Mouse (Mus musculus) forebrain, embryonic 10.5 days (tissue): ENCODE results near the gene Fntb. TPM values are rescaled to one million over a fixed set of nuclear protein-coding genes. Genes with fewer than 3 reads are reported as not detected.
A peak's percentile ranks its signal among the peaks of the same experiment; 100 is the strongest.

Source experiments
- DNase-seq: peaks from one replicate; pipeline ENCODE4 v3.0.0-alpha.2; 2017; ENCODE audit warnings: low spot score; ENCODE audit errors: extremely low spot score
- H3K27ac ChIP-seq: fragments of 300-500 bp; sonication (generic); 2 replicates; pipeline ENCODE4 v1.5.1; 2016; ENCODE audit warnings: mild to moderate bottlenecking
- H3K27me3 ChIP-seq: fragments of 300-500 bp; sonication (generic); 2 replicates; pipeline ENCODE4 v1.6.1; 2016; ENCODE audit warnings: mild to moderate bottlenecking; ENCODE audit not compliant: poor library complexity, severe bottlenecking
- H3K36me3 ChIP-seq: fragments of 300-500 bp; sonication (generic); replicated peaks from 2 replicates; pipeline ENCODE4 v1.6.1; 2016; ENCODE audit warnings: mild to moderate bottlenecking, moderate library complexity
- H3K4me1 ChIP-seq: fragments of 300-500 bp; sonication (generic); 2 replicates; pipeline ENCODE4 v1.6.1; 2016
- H3K4me3 ChIP-seq: fragments of 300-500 bp; sonication (generic); 2 replicates; pipeline ENCODE4 v1.5.1; 2016; ENCODE audit warnings: mild to moderate bottlenecking, moderate library complexity
- H3K9me3 ChIP-seq: fragments of 300-500 bp; sonication (generic); 2 replicates; pipeline ENCODE4 v1.6.1; 2016; ENCODE audit warnings: mild to moderate bottlenecking, moderate library complexity
- WGBS: fragments of 180-500 bp; shearing (Covaris S2); methylation state at CpG from one replicate; pipeline ENCODE4 v1.1.7; 2016; 5-methylcytosine and 5-hydroxymethylcytosine counted together
- polyA plus RNA-seq: library from polyadenylated mRNA; unstranded; fragments of >200 nt; fragmentation: Nextera tagmentation; extraction: Ambion mirVana; gene quantifications from 2 replicates; pipeline ENCODE4 v1.2.1, GENCODE M21; 2016

Fntb gene
- polyA plus RNA-seq, 1 experiment from 2014 or later: 44.7 TPM

- no peaks in the 10 kb centered on the region for H3K4me1 ChIP-seq
- DNase-seq: no peak
- no peak overlapping the region for H3K4me3 ChIP-seq
- no peak overlapping the region for H3K27ac ChIP-seq
- peaks cover 52% of the 10 kb centered on the region for H3K36me3 ChIP-seq
- no peaks in the 10 kb centered on the region for H3K9me3 ChIP-seq
- 97% methylated on average over 12 of the region's 12 CpGs for WGBS
- H3K27me3 ChIP-seq: no peaks in the 10 kb centered on the region
These were observed 122.6 kb downstream of the Fntb start for GRCm38 (mm10) chr12:76887941-76888340.

DNA sequence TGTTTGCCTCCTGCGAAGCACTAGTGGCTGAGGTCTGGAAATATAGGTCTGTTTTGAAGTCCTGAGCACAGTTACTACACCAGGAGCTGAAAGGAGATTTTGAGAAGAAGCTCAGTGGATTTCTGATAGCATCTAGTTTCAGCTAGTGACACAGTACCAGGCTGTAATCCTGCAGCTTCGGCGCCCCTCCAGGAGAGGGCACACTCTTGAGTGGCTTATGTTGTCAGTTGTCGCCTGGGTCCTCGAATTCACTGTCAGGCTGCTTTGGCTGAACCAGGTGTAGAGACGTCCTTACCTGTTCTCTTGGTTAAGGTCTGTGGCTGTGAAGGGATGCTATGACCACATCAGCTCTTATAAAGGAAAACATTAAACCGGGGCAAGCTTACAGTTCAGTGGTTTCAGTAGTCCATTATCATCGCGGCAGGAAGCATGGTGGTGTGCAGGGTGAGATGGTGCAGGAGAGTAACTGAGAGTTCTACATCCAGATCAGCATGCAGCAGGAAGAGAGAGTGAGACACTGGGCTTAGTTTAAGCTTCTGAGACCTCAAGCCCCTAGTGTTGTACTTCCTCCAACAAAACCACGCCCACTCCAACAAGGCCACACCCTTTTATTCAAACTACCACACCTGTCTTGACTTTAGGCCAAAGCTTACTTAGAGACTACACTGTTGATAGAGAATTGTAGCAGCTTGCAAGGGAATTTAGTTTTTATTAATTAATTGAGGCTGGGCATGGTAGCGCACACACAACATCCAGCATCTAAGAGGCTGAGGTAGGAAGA lies 124.2 kb downstream of the Fntb start:
- no peak overlapping the region for H3K4me3 ChIP-seq
- peaks cover 44% of the 10 kb centered on the region for H3K36me3 ChIP-seq
- DNase-seq: no peak
- WGBS: 91% methylated on average over 11 of the region's 11 CpGs
- H3K4me1 ChIP-seq: peaks cover 8% of the 10 kb centered on the region
- no peaks in the 10 kb centered on the region for H3K9me3 ChIP-seq
- H3K27ac ChIP-seq: no peak overlapping the region
- no peaks in the 10 kb centered on the region for H3K27me3 ChIP-seq

DNA sequence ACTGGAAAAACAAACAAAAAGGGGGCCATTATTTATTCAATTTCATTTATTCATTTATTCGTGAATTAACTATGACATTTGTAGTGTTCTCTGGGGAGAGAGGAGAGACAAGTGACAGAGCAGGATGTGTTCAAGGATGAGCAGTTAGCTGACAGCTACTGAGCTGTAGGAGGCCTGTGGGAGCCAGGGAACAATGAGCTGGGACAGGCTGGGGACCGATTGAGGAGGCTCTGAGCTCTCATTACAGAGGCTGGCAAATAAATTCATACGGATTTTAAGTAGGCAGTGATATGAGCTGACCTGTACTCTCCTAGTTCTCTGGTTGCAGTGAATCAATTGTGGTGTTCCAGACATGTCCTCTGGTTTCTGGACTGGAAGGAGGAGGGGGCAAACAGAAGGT lies 125.8 kb downstream of the Fntb start:
- 82% methylated on average over 3 of the region's 3 CpGs for WGBS
- H3K27ac ChIP-seq: no peak overlapping the region
- H3K4me1 ChIP-seq: peaks cover 18% of the 10 kb centered on the region
- peaks cover 47% of the 10 kb centered on the region for H3K36me3 ChIP-seq
- H3K4me3 ChIP-seq: no peak overlapping the region
- no peaks in the 10 kb centered on the region for H3K27me3 ChIP-seq
- no peak for DNase-seq
- H3K9me3 ChIP-seq: no peaks in the 10 kb centered on the region

DNA sequence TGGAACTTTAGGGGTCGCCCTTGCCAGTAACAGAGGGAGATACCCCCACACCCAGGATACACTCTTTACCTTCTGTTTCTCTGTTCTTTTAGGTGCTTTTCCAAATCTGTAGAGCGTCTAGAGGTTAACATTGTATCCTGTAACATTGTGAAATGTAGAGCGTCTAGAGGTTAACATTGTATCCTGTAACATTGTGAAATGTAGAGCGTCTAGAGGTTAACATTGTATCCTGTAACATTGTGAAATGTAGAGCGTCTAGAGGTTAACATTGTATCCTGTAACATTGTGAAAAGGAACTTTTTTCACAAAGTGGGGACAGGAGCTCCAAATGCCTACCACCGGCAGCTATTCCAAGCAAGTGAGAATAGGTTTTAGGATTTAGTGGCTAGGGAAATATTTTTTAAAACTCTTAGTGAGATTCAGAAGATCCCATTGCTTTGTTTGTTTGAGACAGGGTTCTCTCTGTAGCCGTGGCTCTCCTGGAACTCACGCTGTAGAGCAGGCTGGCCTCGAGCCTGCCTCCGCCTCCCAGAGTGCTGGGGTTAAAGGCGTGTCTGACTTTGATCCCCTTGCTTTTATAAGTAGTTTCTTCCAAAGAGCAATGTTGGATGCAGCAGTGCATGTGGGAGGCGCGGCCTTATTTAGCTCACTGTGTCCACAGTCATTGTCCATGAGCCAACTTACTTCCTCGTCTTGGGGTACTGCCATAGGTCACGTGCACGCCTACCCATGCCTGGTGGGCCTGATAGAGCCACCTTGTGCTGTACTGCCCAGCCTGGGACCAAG lies 127.7 kb downstream of the Fntb start:
- Histone ChIP-seq H3K4me1 (peaks cover 18% of the 10 kb centered on the region), H3K9me3 (no peaks in the 10 kb centered on the region), H3K27me3 (no peaks in the 10 kb centered on the region), H3K4me3 (no peak overlapping the region), H3K36me3 (peaks cover 42% of the 10 kb centered on the region), H3K27ac (no peak overlapping the region)
- 90% methylated on average over 16 of the region's 16 CpGs for WGBS
- DNase-seq: no peak

- no peak overlapping the region for H3K27ac ChIP-seq
- 85% methylated on average over 10 of the region's 10 CpGs for WGBS
- DNase-seq: no peak
These were observed 129.6 kb downstream of the Fntb start for GRCm38 (mm10) chr12:76894792-76895559.

GRCm38 (mm10) chr12:76895777-76896176 lies 130.4 kb downstream of the Fntb start:
- peaks cover 18% of the 10 kb centered on the region for H3K4me1 ChIP-seq
- DNase-seq: no peak
- H3K36me3 ChIP-seq: peaks cover 33% of the 10 kb centered on the region
- 0 out of 2 replicates have a peak overlapping the region, but pooled peaks have one; percentile 1 for H3K27ac ChIP-seq
- H3K9me3 ChIP-seq: no peaks in the 10 kb centered on the region
- no peak overlapping the region for H3K4me3 ChIP-seq
- 53% methylated on average over 7 of the region's 7 CpGs for WGBS
- H3K27me3 ChIP-seq: no peaks in the 10 kb centered on the region

More at GRCm38 (mm10) chr12:76894792-76895559, 129.6 kb downstream of the Fntb start:
- no peaks in the 10 kb centered on the region for H3K9me3 ChIP-seq
- H3K4me3 ChIP-seq: no peak overlapping the region
- H3K36me3 ChIP-seq: peaks cover 30% of the 10 kb centered on the region
- no peaks in the 10 kb centered on the region for H3K27me3 ChIP-seq
- H3K4me1 ChIP-seq: peaks cover 18% of the 10 kb centered on the region

DNA sequence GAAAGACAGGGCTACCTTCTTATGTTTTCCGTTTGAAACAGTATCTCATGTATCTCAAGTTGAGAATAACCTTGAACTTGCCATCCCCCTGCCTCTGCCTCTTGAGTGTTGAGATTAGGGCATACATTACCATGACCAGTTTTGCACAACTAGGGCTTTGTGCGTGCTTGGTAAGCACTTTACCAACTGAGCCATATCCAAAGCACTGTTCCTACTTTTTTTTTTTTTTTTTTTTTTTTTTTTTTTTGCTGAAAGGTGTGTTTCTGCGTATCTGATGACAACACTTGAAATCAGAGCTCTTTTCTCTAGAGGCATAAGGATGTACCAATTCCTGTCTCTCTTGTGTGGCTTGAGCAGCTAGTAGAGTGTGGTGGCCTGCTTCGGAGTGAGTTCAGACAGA lies 131.2 kb downstream of the Fntb start:
- Histone ChIP-seq H3K36me3 (peaks cover 34% of the 10 kb centered on the region), H3K9me3 (no peaks in the 10 kb centered on the region), H3K4me1 (peaks cover 18% of the 10 kb centered on the region), H3K4me3 (no peak overlapping the region), H3K27me3 (no peaks in the 10 kb centered on the region), H3K27ac (no peak overlapping the region)
- no peak for DNase-seq
- WGBS: 98% methylated on average over 4 of the region's 4 CpGs

DNA sequence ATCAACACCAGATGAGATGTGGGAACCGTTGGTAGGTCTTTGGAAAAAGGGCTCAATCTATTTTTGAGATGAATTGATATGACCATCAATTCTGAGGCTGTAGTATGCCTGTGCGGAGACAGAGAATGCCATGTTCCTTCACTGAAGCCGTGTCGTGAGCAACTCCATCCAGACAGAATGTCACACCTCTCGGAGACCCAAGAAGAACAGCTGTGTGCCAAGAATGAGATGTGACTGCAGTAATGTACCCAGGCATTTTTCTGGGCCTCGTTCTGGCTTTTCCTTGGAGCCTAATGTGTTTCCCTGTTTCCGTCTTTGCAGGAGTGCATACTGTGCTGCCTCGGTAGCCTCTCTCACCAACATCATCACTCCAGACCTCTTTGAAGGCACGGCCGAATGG lies 131.6 kb downstream of the Fntb start:
- no peak for DNase-seq
- no peaks in the 10 kb centered on the region for H3K9me3 ChIP-seq
- H3K4me1 ChIP-seq: peaks cover 18% of the 10 kb centered on the region
- peaks cover 32% of the 10 kb centered on the region for H3K36me3 ChIP-seq
- H3K27me3 ChIP-seq: no peaks in the 10 kb centered on the region
- 93% methylated on average over 10 of the region's 10 CpGs for WGBS
- no peak overlapping the region for H3K27ac ChIP-seq
- H3K4me3 ChIP-seq: no peak overlapping the region

DNA sequence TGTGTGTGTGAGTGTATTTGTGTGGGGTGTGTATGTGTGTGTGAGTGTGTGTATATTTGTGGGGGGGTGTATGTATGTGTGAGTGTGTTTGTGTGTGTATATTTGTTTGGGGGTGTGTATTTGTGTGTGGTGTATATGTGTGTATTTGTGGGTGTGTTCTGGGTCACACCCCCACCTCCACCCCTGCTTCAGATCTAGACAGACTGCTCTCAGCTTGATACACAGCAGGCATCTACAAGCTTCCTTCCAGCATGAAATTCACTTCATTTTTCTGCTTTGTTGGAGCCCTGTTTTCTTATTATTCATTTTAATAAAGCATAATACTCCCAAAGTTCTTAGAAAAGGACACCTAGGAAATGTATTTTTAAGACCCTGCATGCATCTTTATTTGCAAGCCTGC lies 132.8 kb downstream of the Fntb start:
- Histone ChIP-seq H3K27ac (no peak overlapping the region), H3K27me3 (no peaks in the 10 kb centered on the region), H3K36me3 (peaks cover 24% of the 10 kb centered on the region), H3K4me3 (no peak overlapping the region), H3K4me1 (peaks cover 18% of the 10 kb centered on the region), H3K9me3 (no peaks in the 10 kb centered on the region)
- no peak for DNase-seq

- Histone ChIP-seq H3K27me3 (no peaks in the 10 kb centered on the region), H3K9me3 (no peaks in the 10 kb centered on the region), H3K4me1 (peaks cover 10% of the 10 kb centered on the region), H3K4me3 (no peak overlapping the region), H3K27ac (no peak overlapping the region), H3K36me3 (peaks cover 24% of the 10 kb centered on the region)
- DNase-seq: no peak
- WGBS: 93% methylated on average over 10 of the region's 10 CpGs
These were observed 134.0 kb downstream of the Fntb start for GRCm38 (mm10) chr12:76899261-76899975.

DNA sequence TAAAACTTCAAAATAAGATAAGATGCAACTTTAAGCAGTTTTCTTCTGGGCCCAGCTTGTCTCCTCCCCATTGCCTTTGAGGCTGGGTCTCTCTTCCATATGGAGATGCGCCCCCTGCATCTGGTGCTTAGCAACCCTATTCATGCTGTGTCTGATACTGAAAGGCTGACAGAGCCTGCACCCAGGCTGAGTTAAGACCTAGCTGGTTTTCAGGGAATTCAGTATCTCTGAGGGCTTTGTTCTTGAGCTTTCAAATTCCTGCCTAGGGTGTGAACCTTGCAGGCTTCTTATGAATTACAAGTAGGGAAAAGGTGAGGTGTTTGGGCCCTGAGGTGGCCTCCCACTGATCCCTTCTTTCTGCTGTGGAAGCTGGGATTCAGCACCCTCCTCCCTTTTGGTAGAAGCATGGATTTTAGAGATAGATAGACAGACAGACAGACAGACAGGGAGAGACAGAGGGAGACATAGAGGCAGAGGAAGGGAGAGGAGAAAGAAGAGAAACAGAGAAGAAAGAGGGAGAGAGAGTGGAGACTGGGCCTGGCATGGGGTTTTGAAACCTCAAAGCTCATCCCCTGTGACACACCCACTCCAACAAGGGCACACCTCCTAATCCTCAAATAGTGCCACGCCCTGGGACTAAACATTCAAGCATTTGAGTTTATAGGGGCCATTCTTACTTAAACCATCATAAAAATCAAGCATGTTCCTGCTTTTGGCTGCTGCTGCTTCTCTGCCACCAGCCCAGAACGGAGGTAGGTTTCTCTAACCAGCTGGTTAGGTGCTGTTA lies 136.3 kb downstream of the Fntb start:
- no peaks in the 10 kb centered on the region for H3K27me3 ChIP-seq
- peaks cover 25% of the 10 kb centered on the region for H3K36me3 ChIP-seq
- H3K9me3 ChIP-seq: no peaks in the 10 kb centered on the region
- no peak for DNase-seq
- no peaks in the 10 kb centered on the region for H3K4me1 ChIP-seq
- H3K4me3 ChIP-seq: no peak overlapping the region
- WGBS: 79% methylated on average over 3 of the region's 3 CpGs
- no peak overlapping the region for H3K27ac ChIP-seq

GRCm38 (mm10) chr12:76906278-76906677 lies 140.9 kb downstream of the Fntb start:
- Histone ChIP-seq H3K4me3 (no peak overlapping the region), H3K27ac (no peak overlapping the region), H3K27me3 (no peaks in the 10 kb centered on the region), H3K9me3 (no peaks in the 10 kb centered on the region), H3K4me1 (peaks cover 13% of the 10 kb centered on the region), H3K36me3 (peaks cover 35% of the 10 kb centered on the region)
- no peak for DNase-seq
- 86% methylated on average over 1 of the region's 1 CpGs for WGBS
